Mouse (Mus musculus): ENCODE data around the gene Cfl1. TPM values are rescaled to one million over a fixed set of nuclear protein-coding genes. Genes with fewer than 3 reads are reported as not detected.

Gene Cfl1
- polyA plus RNA-seq, 1 experiment, result 478 TPM

DNA sequence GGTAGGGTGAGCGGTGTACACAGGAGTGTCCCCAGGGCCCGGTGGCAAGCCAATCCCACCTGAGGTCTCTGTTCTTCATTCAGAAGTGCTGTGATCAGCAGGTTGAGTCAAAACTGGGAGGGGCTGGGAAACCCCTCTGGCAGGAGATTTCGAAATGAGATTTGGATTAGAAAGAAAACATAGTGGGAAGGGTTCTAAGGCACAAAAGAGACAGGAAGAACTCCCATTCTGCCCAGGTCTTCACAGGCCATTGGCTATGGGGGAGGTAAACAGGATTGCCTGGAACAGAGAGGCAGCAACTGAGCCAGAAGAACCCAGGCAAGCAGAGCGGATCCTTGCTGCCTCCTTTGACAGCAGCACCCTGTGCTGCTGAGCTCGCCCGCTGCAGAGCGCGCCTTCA, 48.5 kb downstream of the Cfl1 start:
- Histone ChIP-seq H3K4me3 (replicated peaks; ENCODE audit: control insufficient read depth, low read depth, low read length) (no peak overlapping the region), H3K27ac (ENCODE audit: control insufficient read depth, insufficient read depth, low read depth, low read length, poor library complexity) (no peak overlapping the region), H3K4me1 (ENCODE audit: control insufficient read depth, insufficient read depth, low read length) (peaks cover 1% of the 10 kb centered on the region; the same call in 1 of the 2 replicates)
- 91% methylated on average over 8 of the region's 8 CpGs for WGBS
- TF ChIP-seq POLR2A (IDR thresholded peaks at IDR 0.05; ENCODE audit: borderline replicate concordance, control insufficient read depth, low read depth, low read length) (no peak), CTCF (IDR thresholded peaks at IDR 0.05; ENCODE audit: control insufficient read depth, insufficient read depth, low read length) (no peak)

DNA sequence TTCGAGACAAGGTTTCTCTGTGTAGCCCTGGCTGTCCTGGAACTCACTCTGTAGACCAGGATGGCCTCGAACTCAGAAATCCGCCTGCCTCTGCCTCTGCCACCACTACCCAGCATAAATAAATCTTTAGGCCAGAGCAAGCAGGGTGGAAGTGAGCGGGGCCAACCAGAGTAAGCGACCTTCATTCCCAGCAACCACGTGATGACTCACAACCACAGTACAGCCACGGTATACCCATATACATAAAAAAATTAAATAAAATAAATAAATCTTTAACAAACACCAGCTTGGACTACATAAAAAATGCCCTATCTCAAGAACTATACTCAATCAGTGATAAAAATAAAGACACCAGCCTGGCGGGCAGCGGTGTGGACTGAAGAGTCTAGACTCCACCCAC, 53.1 kb downstream of the Cfl1 start:
- 73% methylated on average over 9 of the region's 9 CpGs for WGBS
- H3K27ac ChIP-seq (ENCODE audit: control insufficient read depth, insufficient read depth, low read depth, low read length, poor library complexity), result no peak overlapping the region
- no peaks in the 10 kb centered on the region for H3K4me1 ChIP-seq (ENCODE audit: control insufficient read depth, insufficient read depth, low read length)
- TF ChIP-seq CTCF (IDR thresholded peaks at IDR 0.05; ENCODE audit: control insufficient read depth, insufficient read depth, low read length) (no peak), POLR2A (IDR thresholded peaks at IDR 0.05; ENCODE audit: borderline replicate concordance, control insufficient read depth, low read depth, low read length) (no peak)
- no peak overlapping the region for H3K4me3 ChIP-seq (replicated peaks; ENCODE audit: control insufficient read depth, low read depth, low read length)

DNA sequence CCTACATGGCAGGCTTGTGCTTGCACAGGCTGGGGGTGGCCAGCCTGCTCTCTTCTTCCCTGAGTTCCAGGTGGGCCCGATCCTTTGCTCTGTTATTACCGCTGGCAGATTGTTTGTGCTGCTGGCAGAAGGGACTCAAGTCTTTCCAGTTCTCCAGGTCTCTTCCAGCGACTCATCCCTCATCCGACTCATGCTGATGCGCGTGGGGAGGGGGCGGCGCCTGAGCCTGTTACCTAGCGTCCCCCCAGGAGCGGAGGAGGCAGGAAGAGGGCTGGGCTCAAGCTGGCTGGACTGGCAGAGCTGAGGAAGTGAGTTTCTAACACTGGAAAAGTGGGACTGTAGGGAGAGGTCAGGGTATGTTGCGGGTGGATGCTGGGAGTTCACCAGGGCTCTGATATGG, 53.8 kb downstream of the Cfl1 start:
- TF ChIP-seq POLR2A (IDR thresholded peaks at IDR 0.05; ENCODE audit: borderline replicate concordance, control insufficient read depth, low read depth, low read length) (no peak), CTCF (IDR thresholded peaks at IDR 0.05; ENCODE audit: control insufficient read depth, insufficient read depth, low read length) (no peak)
- Histone ChIP-seq H3K4me3 (replicated peaks; ENCODE audit: control insufficient read depth, low read depth, low read length) (no peak overlapping the region), H3K27ac (ENCODE audit: control insufficient read depth, insufficient read depth, low read depth, low read length, poor library complexity) (no peak overlapping the region), H3K4me1 (ENCODE audit: control insufficient read depth, insufficient read depth, low read length) (no peaks in the 10 kb centered on the region)
- 87% methylated on average over 11 of the region's 11 CpGs for WGBS

Other genes with a start within 250 kb of the Cfl1 start
- gene Pacs1, start 217.3 kb upstream of the Cfl1 start, polyA plus RNA-seq (2011; ENCODE audit: insufficient read depth, insufficient read length, low replicate concordance, missing spikeins), result 12.0 and 16.5 TPM in 2 replicates
- 83.5 and 101 TPM in 2 replicates for gene Sf3b2, start 195.0 kb upstream of the Cfl1 start, polyA plus RNA-seq (2011; ENCODE audit: insufficient read depth, insufficient read length, low replicate concordance, missing spikeins)
- gene Gal3st3, start 192.1 kb upstream of the Cfl1 start, polyA plus RNA-seq (2011; ENCODE audit: insufficient read depth, insufficient read length, low replicate concordance, missing spikeins), result 0.82 TPM in 1 of 2 replicates, not detected in the other
- not detected in 2 replicates for gene Catsper1, start 154.7 kb upstream of the Cfl1 start, polyA plus RNA-seq (2011; ENCODE audit: insufficient read depth, insufficient read length, low replicate concordance, missing spikeins)
- not detected in 2 replicates for gene Cst6, start 140.9 kb upstream of the Cfl1 start, polyA plus RNA-seq (2011; ENCODE audit: insufficient read depth, insufficient read length, low replicate concordance, missing spikeins)
- 26.5 and 37.8 TPM in 2 replicates for gene Eif1ad, start 123.7 kb upstream of the Cfl1 start, polyA plus RNA-seq (2011; ENCODE audit: insufficient read depth, insufficient read length, low replicate concordance, missing spikeins)
- gene Banf1, start 123.3 kb upstream of the Cfl1 start, polyA plus RNA-seq (2011; ENCODE audit: insufficient read depth, insufficient read length, low replicate concordance, missing spikeins), result 117 and 121 TPM in 2 replicates
- gene Sart1, start 101.8 kb upstream of the Cfl1 start, polyA plus RNA-seq (2011; ENCODE audit: insufficient read depth, insufficient read length, low replicate concordance, missing spikeins), result 161 and 213 TPM in 2 replicates
- not detected in 2 replicates for gene Tsga10ip, start 87.9 kb upstream of the Cfl1 start, polyA plus RNA-seq (2011; ENCODE audit: insufficient read depth, insufficient read length, low replicate concordance, missing spikeins)
- 169 and 195 TPM in 2 replicates for gene Drap1, start 65.5 kb upstream of the Cfl1 start, polyA plus RNA-seq (2011; ENCODE audit: insufficient read depth, insufficient read length, low replicate concordance, missing spikeins)
- 7.0 and 21.5 TPM in 2 replicates for gene AI837181, start 65.3 kb upstream of the Cfl1 start, polyA plus RNA-seq (2011; ENCODE audit: insufficient read depth, insufficient read length, low replicate concordance, missing spikeins)
- gene Fosl1, start 42.9 kb upstream of the Cfl1 start, polyA plus RNA-seq (2011; ENCODE audit: insufficient read depth, insufficient read length, low replicate concordance, missing spikeins), result not detected in 2 replicates
- 4.3 and 8.0 TPM in 2 replicates for gene Ccdc85b, start 32.6 kb upstream of the Cfl1 start, polyA plus RNA-seq (2011; ENCODE audit: insufficient read depth, insufficient read length, low replicate concordance, missing spikeins)
- gene Fibp, start 29.8 kb upstream of the Cfl1 start, polyA plus RNA-seq (2011; ENCODE audit: insufficient read depth, insufficient read length, low replicate concordance, missing spikeins), result 76.0 and 88.6 TPM in 2 replicates
- gene Ctsw, start 21.9 kb upstream of the Cfl1 start, polyA plus RNA-seq (2011; ENCODE audit: insufficient read depth, insufficient read length, low replicate concordance, missing spikeins), result 9.5 and 20.6 TPM in 2 replicates
- 229 and 236 TPM in 2 replicates for gene Efemp2, start 16.5 kb upstream of the Cfl1 start, polyA plus RNA-seq (2011; ENCODE audit: insufficient read depth, insufficient read length, low replicate concordance, missing spikeins)
- gene Mus81, start 2.1 kb upstream of the Cfl1 start, polyA plus RNA-seq (2011; ENCODE audit: insufficient read depth, insufficient read length, low replicate concordance, missing spikeins), result 43.1 and 55.9 TPM in 2 replicates
- 4.0 and 4.8 TPM in 2 replicates for gene 1700020D05Rik, start 13.3 kb downstream of the Cfl1 start, polyA plus RNA-seq (2011; ENCODE audit: insufficient read depth, insufficient read length, low replicate concordance, missing spikeins)
- 15.6 and 32.5 TPM in 2 replicates for gene Snx32, start 20.1 kb downstream of the Cfl1 start, polyA plus RNA-seq (2011; ENCODE audit: insufficient read depth, insufficient read length, low replicate concordance, missing spikeins)
- gene Ovol1, start 70.2 kb downstream of the Cfl1 start, polyA plus RNA-seq (2011; ENCODE audit: insufficient read depth, insufficient read length, low replicate concordance, missing spikeins), result not detected in 2 replicates
- gene Ap5b1, start 77.6 kb downstream of the Cfl1 start, polyA plus RNA-seq (2011; ENCODE audit: insufficient read depth, insufficient read length, low replicate concordance, missing spikeins), result 7.4 and 12.4 TPM in 2 replicates
- 68.6 and 132 TPM in 2 replicates for gene Rnaseh2c, start 111.4 kb downstream of the Cfl1 start, polyA plus RNA-seq (2011; ENCODE audit: insufficient read depth, insufficient read length, low replicate concordance, missing spikeins)
- gene Kat5, start 119.8 kb downstream of the Cfl1 start, polyA plus RNA-seq (2011; ENCODE audit: insufficient read depth, insufficient read length, low replicate concordance, missing spikeins), result 41.5 and 87.3 TPM in 2 replicates
- gene Rela, start 147.0 kb downstream of the Cfl1 start, polyA plus RNA-seq (2011; ENCODE audit: insufficient read depth, insufficient read length, low replicate concordance, missing spikeins), result 17.3 and 36.3 TPM in 2 replicates
- 72.2 and 101 TPM in 2 replicates for gene Sipa1, start 173.3 kb downstream of the Cfl1 start, polyA plus RNA-seq (2011; ENCODE audit: insufficient read depth, insufficient read length, low replicate concordance, missing spikeins)
- gene Map3k11, start 198.3 kb downstream of the Cfl1 start, polyA plus RNA-seq (2011; ENCODE audit: insufficient read depth, insufficient read length, low replicate concordance, missing spikeins), result 26.8 and 60.5 TPM in 2 replicates
- gene Pcnx3, start 198.5 kb downstream of the Cfl1 start, polyA plus RNA-seq (2011; ENCODE audit: insufficient read depth, insufficient read length, low replicate concordance, missing spikeins), result 43.5 and 99.7 TPM in 2 replicates
- gene Kcnk7, start 213.9 kb downstream of the Cfl1 start, polyA plus RNA-seq (2011; ENCODE audit: insufficient read depth, insufficient read length, low replicate concordance, missing spikeins), result not detected in 2 replicates
- 130 and 224 TPM in 2 replicates for gene Ehbp1l1, start 235.9 kb downstream of the Cfl1 start, polyA plus RNA-seq (2011; ENCODE audit: insufficient read depth, insufficient read length, low replicate concordance, missing spikeins)
- gene Fam89b, start 239.2 kb downstream of the Cfl1 start, polyA plus RNA-seq (2011; ENCODE audit: insufficient read depth, insufficient read length, low replicate concordance, missing spikeins), result 33.5 and 37.8 TPM in 2 replicates

Measured in bone marrow, adult 2 months (tissue).